Mouse (Mus musculus): ENCODE data around the gene Tmem179b. TPM values are rescaled to one million over a fixed set of nuclear protein-coding genes. Genes with fewer than 3 reads are reported as not detected.
A peak's percentile ranks its signal among the peaks of the same experiment; 100 is the strongest.

Gene Tmem179b
- polyA plus RNA-seq (2012; rRNA removed) (63.5 and 97.1 TPM in 2 replicates), polyA plus RNA-seq (2014; fragmentation: Nextera tagmentation; extraction: Ambion mirVana) (83.6 and 84.2 TPM in 2 replicates)

- peaks cover 47% of the 10 kb centered on the region for H3K36me3 ChIP-seq (ENCODE audit: control insufficient read depth, insufficient read depth, low read length)
- peak within 1 kb of the TSS; percentile 99 for H3K27ac ChIP-seq (replicated peaks; ENCODE audit: low read depth, low read length)
- under 1% methylated on average over 63 of the region's 68 CpGs for WGBS
- H3K4me3 ChIP-seq (replicated peaks; ENCODE audit: low read length): peak within 1 kb of the TSS; percentile 56
- peak within 1 kb of the TSS; percentile 93 for H3K9ac ChIP-seq (ENCODE audit: low read depth, low read length, severe bottlenecking)
- peak; percentile 80; the same call in 1 of the 2 replicates for TF ChIP-seq POLR2A (IDR thresholded peaks at IDR 0.05; ENCODE audit: borderline replicate concordance, extremely low read depth, insufficient read depth, insufficient read length)
- peak; percentile 92 for ATAC-seq (ENCODE audit: low FRiP score, low read depth)
- peak; percentile 97 for DNase-seq (ENCODE audit: low spot score)
- no peaks in the 10 kb centered on the region for H3K27me3 ChIP-seq (ENCODE audit: control insufficient read depth, insufficient read depth, low read length)
- H3K9me3 ChIP-seq (ENCODE audit: control insufficient read depth, low read length): no peaks in the 10 kb centered on the region
- peaks cover 23% of the 10 kb centered on the region for H3K4me1 ChIP-seq (ENCODE audit: control insufficient read depth, insufficient read depth, low read length)
- H3K4me2 ChIP-seq (replicated peaks; ENCODE audit: low read depth, low read length, severe bottlenecking): peak within 1 kb of the TSS; percentile 98
Measured at GRCm38 (mm10) chr19:8774086-8774835, at the start of gene Tmem179b. TSS of gene Tmem179b (minus strand) at chr19:8774467.

- Histone ChIP-seq H3K27ac (replicated peaks; ENCODE audit: low read depth, low read length) (no peak overlapping the region), H3K27me3 (ENCODE audit: control insufficient read depth, insufficient read depth, low read length) (no peaks in the 10 kb centered on the region), H3K4me1 (ENCODE audit: control insufficient read depth, insufficient read depth, low read length) (peaks cover 21% of the 10 kb centered on the region), H3K4me2 (replicated peaks; ENCODE audit: low read depth, low read length, severe bottlenecking) (peak overlapping the region; percentile 87), H3K4me3 (replicated peaks; ENCODE audit: low read length) (peak overlapping the region; percentile 100; the same call in 1 of the 2 replicates), H3K36me3 (ENCODE audit: control insufficient read depth, insufficient read depth, low read length) (peaks cover 50% of the 10 kb centered on the region), H3K9ac (ENCODE audit: low read depth, low read length, severe bottlenecking) (0 out of 2 replicates have a peak overlapping the region, but pooled peaks have one; percentile 94), H3K9me3 (ENCODE audit: control insufficient read depth, low read length) (no peaks in the 10 kb centered on the region)
- WGBS: 85% methylated on average over 8 of the region's 8 CpGs
- TF ChIP-seq POLR2A (IDR thresholded peaks at IDR 0.05; ENCODE audit: borderline replicate concordance, extremely low read depth, insufficient read depth, insufficient read length): no peak
- DNase-seq (ENCODE audit: low spot score): no peak
- no peak for ATAC-seq (ENCODE audit: low FRiP score, low read depth)
Measured at GRCm38 (mm10) chr19:8822696-8823095, 48.4 kb upstream of the Tmem179b start.

DNA sequence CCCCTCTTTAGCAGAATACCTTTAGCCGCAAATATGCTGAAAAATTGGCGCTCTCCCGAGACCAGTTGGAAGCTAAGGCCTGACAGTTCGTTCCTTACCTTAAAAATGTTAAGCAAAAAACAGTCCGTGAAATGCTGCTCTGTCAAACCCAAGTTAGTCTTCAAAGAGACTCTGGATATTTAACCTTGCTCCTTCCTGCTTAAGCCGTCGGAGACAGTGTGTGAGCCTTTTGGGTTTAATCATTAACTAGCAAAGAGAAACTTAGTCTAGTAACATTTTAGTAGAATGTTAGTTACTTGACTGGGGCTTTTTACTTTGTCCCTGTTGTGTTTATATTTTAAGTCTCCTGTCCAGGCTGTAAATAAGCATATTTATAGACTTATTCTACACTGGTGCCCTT lies 46.9 kb upstream of the Tmem179b start:
- H3K9ac ChIP-seq (ENCODE audit: low read depth, low read length, severe bottlenecking): peak overlapping the region; percentile 94
- TF ChIP-seq POLR2A (IDR thresholded peaks at IDR 0.05; ENCODE audit: borderline replicate concordance, extremely low read depth, insufficient read depth, insufficient read length): no peak
- no peaks in the 10 kb centered on the region for H3K9me3 ChIP-seq (ENCODE audit: control insufficient read depth, low read length)
- DNase-seq (ENCODE audit: low spot score) (no peak), ATAC-seq (ENCODE audit: low FRiP score, low read depth) (no peak)
- peaks cover 43% of the 10 kb centered on the region for H3K36me3 ChIP-seq (ENCODE audit: control insufficient read depth, insufficient read depth, low read length)
- WGBS: 2% methylated on average over 7 of the region's 7 CpGs
- no peak overlapping the region for H3K27ac ChIP-seq (replicated peaks; ENCODE audit: low read depth, low read length)
- H3K4me3 ChIP-seq (replicated peaks; ENCODE audit: low read length): peak overlapping the region; percentile 100
- H3K27me3 ChIP-seq (ENCODE audit: control insufficient read depth, insufficient read depth, low read length): no peaks in the 10 kb centered on the region
- H3K4me2 ChIP-seq (replicated peaks; ENCODE audit: low read depth, low read length, severe bottlenecking): peak overlapping the region; percentile 87
- H3K4me1 ChIP-seq (ENCODE audit: control insufficient read depth, insufficient read depth, low read length): peaks cover 35% of the 10 kb centered on the region

DNA sequence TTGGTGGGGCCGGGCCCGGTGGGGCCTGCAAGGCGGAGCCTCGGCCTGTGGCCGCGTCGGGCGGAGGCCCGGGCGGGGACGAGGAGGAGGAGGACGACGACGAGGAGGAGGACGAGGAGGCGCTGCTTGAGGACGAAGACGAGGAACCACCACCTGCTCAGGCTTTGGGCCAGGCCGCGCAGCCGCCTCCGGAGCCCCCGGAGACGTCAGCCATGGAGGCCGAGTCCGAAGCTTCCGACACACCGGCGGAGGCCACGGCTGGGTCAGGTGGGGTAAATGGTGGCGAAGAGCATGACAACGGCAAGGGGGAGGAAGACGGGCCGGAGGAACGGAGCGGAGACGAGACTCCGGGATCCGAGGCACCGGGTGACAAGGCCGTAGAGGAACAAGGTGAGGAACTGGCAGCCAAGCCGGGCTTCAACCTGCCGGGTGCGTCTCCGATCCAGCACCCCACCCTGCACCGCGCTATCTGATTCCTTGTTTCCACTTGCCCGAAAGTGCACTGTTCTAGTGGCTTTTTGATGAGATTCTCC lies 46.2 kb upstream of the Tmem179b start:
- no peaks in the 10 kb centered on the region for H3K9me3 ChIP-seq (ENCODE audit: control insufficient read depth, low read length)
- peak overlapping the region; percentile 94 for H3K9ac ChIP-seq (ENCODE audit: low read depth, low read length, severe bottlenecking)
- H3K27me3 ChIP-seq (ENCODE audit: control insufficient read depth, insufficient read depth, low read length): no peaks in the 10 kb centered on the region
- DNase-seq (ENCODE audit: low spot score): no peak
- peaks cover 42% of the 10 kb centered on the region for H3K36me3 ChIP-seq (ENCODE audit: control insufficient read depth, insufficient read depth, low read length)
- H3K4me3 ChIP-seq (replicated peaks; ENCODE audit: low read length): peak overlapping the region; percentile 100
- TF ChIP-seq POLR2A (IDR thresholded peaks at IDR 0.05; ENCODE audit: borderline replicate concordance, extremely low read depth, insufficient read depth, insufficient read length): no peak
- H3K27ac ChIP-seq (replicated peaks; ENCODE audit: low read depth, low read length): peak overlapping the region; percentile 96
- under 1% methylated on average over 47 of the region's 48 CpGs for WGBS
- no peak; the same call in 1 of the 2 replicates for ATAC-seq (ENCODE audit: low FRiP score, low read depth)
- H3K4me1 ChIP-seq (ENCODE audit: control insufficient read depth, insufficient read depth, low read length): peaks cover 38% of the 10 kb centered on the region
- H3K4me2 ChIP-seq (replicated peaks; ENCODE audit: low read depth, low read length, severe bottlenecking): peak overlapping the region; percentile 87

GRCm38 (mm10) chr19:8819596-8820423 lies 45.5 kb upstream of the Tmem179b start, which contains the start of gene Hnrnpul2:
TSS of gene Hnrnpul2 (plus strand) at chr19:8820010.
- ATAC-seq (ENCODE audit: low FRiP score, low read depth): peak; percentile 93
- H3K4me3 ChIP-seq (replicated peaks; ENCODE audit: low read length): peak within 1 kb of the TSS; percentile 100
- DNase-seq (ENCODE audit: low spot score): peak; percentile 99
- peak within 1 kb of the TSS; percentile 87 for H3K4me2 ChIP-seq (replicated peaks; ENCODE audit: low read depth, low read length, severe bottlenecking)
- peaks cover 41% of the 10 kb centered on the region for H3K36me3 ChIP-seq (ENCODE audit: control insufficient read depth, insufficient read depth, low read length)
- H3K27me3 ChIP-seq (ENCODE audit: control insufficient read depth, insufficient read depth, low read length): no peaks in the 10 kb centered on the region
- peak within 1 kb of the TSS; percentile 94 for H3K9ac ChIP-seq (ENCODE audit: low read depth, low read length, severe bottlenecking)
- TF ChIP-seq POLR2A (IDR thresholded peaks at IDR 0.05; ENCODE audit: borderline replicate concordance, extremely low read depth, insufficient read depth, insufficient read length): peak; percentile 93; the same call in 1 of the 2 replicates
- under 1% methylated on average over 81 of the region's 83 CpGs for WGBS
- no peaks in the 10 kb centered on the region for H3K9me3 ChIP-seq (ENCODE audit: control insufficient read depth, low read length)
- peaks cover 38% of the 10 kb centered on the region for H3K4me1 ChIP-seq (ENCODE audit: control insufficient read depth, insufficient read depth, low read length)
- H3K27ac ChIP-seq (replicated peaks; ENCODE audit: low read depth, low read length): peak within 1 kb of the TSS; percentile 96

Data from limb, embryonic 14.5 days (tissue).